Mouse (Mus musculus): ENCODE measurements at regions not wholly inside any gene's neighbourhood (a gene's known extent, or its start where the extent isn't known, plus 50 kb on each side); places are given as distances from the start of the nearest gene placed in this dataset.
"Not testable (repeated sequence)": the region's sequence is repeated elsewhere in the genome, so short reads cannot be mapped to it uniquely, and the experiment has no call there.

GRCm38 (mm10) chr8:20436956-20437355, 73.9 kb upstream of the Gm15319 start:
- DNase-seq = peak; percentile 11 to 14

- not testable (repeated sequence) for DNase-seq
These were observed 70.2 kb upstream of the Gm15319 start for GRCm38 (mm10) chr8:20433236-20433635.

- DNase-seq = peak in 1 of 2 experiments; percentile 1
These were observed 66.5 kb upstream of the Gm15319 start for GRCm38 (mm10) chr8:20429469-20429868.

- not testable (repeated sequence) for DNase-seq
These were observed 61.9 kb upstream of the Gm15319 start for GRCm38 (mm10) chr8:20424903-20425222.

- peak; percentile 100 for DNase-seq
These were observed 61.3 kb upstream of the Gm15319 start for GRCm38 (mm10) chr8:20424104-20424902.

- not testable (repeated sequence) for DNase-seq
These were observed 57.8 kb upstream of the Gm15319 start for GRCm38 (mm10) chr8:20420807-20421206.

Data from cerebellum, postnatal 10 days (tissue).